Mouse (Mus musculus): Measurements from ENCODE around the gene Mfsd5.

DNA sequence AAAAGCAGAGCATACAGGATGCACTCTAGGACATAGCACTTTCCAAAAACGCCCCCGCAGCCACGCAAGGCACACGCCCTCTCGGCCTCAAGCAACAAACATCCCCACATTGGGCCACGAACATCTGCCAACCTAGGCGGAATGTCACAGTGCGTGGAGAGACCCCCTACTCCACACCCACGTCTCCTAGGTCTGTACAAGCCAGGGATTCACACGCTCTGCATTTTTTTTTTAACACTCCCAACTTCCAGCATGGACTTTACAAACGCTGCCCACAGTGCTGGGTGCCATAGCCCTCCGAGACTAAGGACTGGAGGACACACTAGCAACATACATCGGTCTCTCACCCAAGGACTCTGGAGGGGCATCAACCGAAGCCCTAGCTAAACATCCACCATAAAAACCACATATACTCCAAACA is 33.8 kb upstream of the Mfsd5 start:
- no peak for TF ChIP-seq CTCF (IDR thresholded peaks at IDR 0.05; ENCODE audit: extremely low read depth, insufficient read depth, insufficient read length, insufficient replicate concordance)
- no peak for TF ChIP-seq POLR2A (IDR thresholded peaks at IDR 0.05; ENCODE audit: low read depth, low read length)
